Mouse (Mus musculus) heart, embryonic 14.5 days (tissue): ENCODE measurements around the gene Hdac10. TPM values are rescaled to one million over a fixed set of nuclear protein-coding genes. Genes with fewer than 3 reads are reported as not detected.
A peak's percentile ranks its signal among the peaks of the same experiment; 100 is the strongest.

Experiments
- ATAC-seq: fragments of 200-750 bp; cut with Nextera tagmentation; 2 replicates; pipeline ENCODE4 v1.8.0; 2017; ENCODE audit warnings: low read depth, moderate TSS enrichment; ENCODE audit not compliant: insufficient number of reproducible peaks, insufficient read depth, low FRiP score
- H3K27ac ChIP-seq, 2 experiments: fragments of 200-500 bp in 1 of 2; fragments of 300-500 bp in 1 of 2; sonication (generic) in 1 of 2; replicated peaks in 1 of 2; 2 replicates each; pipeline ENCODE4 v1.5.1; 2012 to 2014; ENCODE audit warnings: low read depth in 2 of 2, low read length in 2 of 2, control low read depth in 1 of 2, mild to moderate bottlenecking in 1 of 2, mixed read lengths in 1 of 2; ENCODE audit not compliant: control insufficient read depth in 1 of 2, insufficient read depth in 1 of 2
- H3K27me3 ChIP-seq: fragments of 300-500 bp; sonication (generic); 2 replicates; pipeline ENCODE4 v1.6.1; 2014; ENCODE audit warnings: mild to moderate bottlenecking, low read length, control low read depth; ENCODE audit not compliant: control insufficient read depth, insufficient read depth
- H3K36me3 ChIP-seq: fragments of 300-500 bp; sonication (generic); 2 replicates; pipeline ENCODE4 v1.6.1; 2014; ENCODE audit warnings: mild to moderate bottlenecking, control low read depth, low read length, mixed read lengths; ENCODE audit not compliant: control insufficient read depth, insufficient read depth
- H3K4me1 ChIP-seq, 2 experiments: fragments of 200-500 bp in 1 of 2; fragments of 300-500 bp in 1 of 2; sonication (generic) in 1 of 2; 2 replicates each; pipeline ENCODE4 v1.6.1; 2012 to 2014; ENCODE audit warnings: low read length in 2 of 2, control low read depth in 1 of 2, mixed read lengths in 1 of 2; ENCODE audit not compliant: control insufficient read depth in 2 of 2, insufficient read depth in 2 of 2
- H3K4me2 ChIP-seq: fragments of 300-500 bp; sonication (generic); 2 replicates; pipeline ENCODE4 v1.6.1; 2014; ENCODE audit warnings: mild to moderate bottlenecking, low read length
- H3K4me3 ChIP-seq, 2 experiments: fragments of 200-500 bp in 1 of 2; fragments of 300-500 bp in 1 of 2; sonication (generic) in 1 of 2; 2 replicates each; pipeline ENCODE4 v1.5.1; 2012 to 2014; ENCODE audit warnings: low read length in 2 of 2, mild to moderate bottlenecking in 2 of 2, control low read depth in 1 of 2, low read depth in 1 of 2, moderate library complexity in 1 of 2; ENCODE audit not compliant: control insufficient read depth in 1 of 2, insufficient read depth in 1 of 2
- H3K9ac ChIP-seq: fragments of 300-500 bp; sonication (generic); 2 replicates; pipeline ENCODE4 v1.6.1; 2014; ENCODE audit warnings: mild to moderate bottlenecking, low read length
- H3K9me3 ChIP-seq: fragments of 300-500 bp; sonication (generic); 2 replicates; pipeline ENCODE4 v1.6.1; 2016; ENCODE audit warnings: low read length, control low read depth; ENCODE audit not compliant: control insufficient read depth
- WGBS: fragments of 180-500 bp; shearing (Covaris S2); extraction: QIAGEN DNeasy Blood & Tissue Kit; methylation state at CpG from one replicate; pipeline ENCODE4 v1.1.7; 2014; 5-methylcytosine and 5-hydroxymethylcytosine counted together
- microRNA-seq: library from miRNA; unstranded; fragments of <30 nt; microRNA quantifications from one replicate; pipeline ENCODE4, GENCODE M21; 2016
- polyA plus RNA-seq: library from polyadenylated mRNA; unstranded; fragments of >200 nt; fragmentation: Nextera tagmentation; extraction: Ambion mirVana; gene quantifications from 2 replicates; pipeline ENCODE4 v1.2.1, GENCODE M21; 2014

The Hdac10 gene
- polyA plus RNA-seq, 1 experiment from 2014 or later = 11.0 TPM

- peaks cover 3% of the 10 kb centered on the region; the same call in 1 of the 2 replicates for H3K27me3 ChIP-seq
- H3K4me3 ChIP-seq = peak overlapping the region in 1 of 2 experiments; percentile 92; a peak in 2 of 4 replicates
- peak overlapping the region; percentile 83 for H3K4me2 ChIP-seq
- peaks cover 34 to 51% of the 10 kb centered on the region in 2 experiments for H3K4me1 ChIP-seq
- H3K27ac ChIP-seq = peak overlapping the region; percentile 91 to 96
- 27% methylated on average over 10 of the region's 10 CpGs for WGBS
- ATAC-seq = no peak
- H3K9ac ChIP-seq = peak overlapping the region; percentile 96; the same call in 1 of the 2 replicates
- H3K36me3 ChIP-seq = 0 out of 2 replicates have a peak, but pooled peaks cover 4% of the 10 kb centered on the region
- H3K9me3 ChIP-seq = no peaks in the 10 kb centered on the region
These were observed 54.4 kb downstream of the Hdac10 start for GRCm38 (mm10) chr15:89073993-89074603.

Small RNA genes lying within 50 kb of the gene (microRNA-seq; reads per million reads assigned to microRNA genes)
- not detected for gene Mir7118

Other genes starting within 250 kb of the Hdac10 start
- gene Ttll8, start 174.3 kb downstream of the Hdac10 start, polyA plus RNA-seq = not detected in 2 replicates
- gene Mlc1, start 149.7 kb downstream of the Hdac10 start, polyA plus RNA-seq = not detected in 2 replicates
- 86.2 and 92.8 TPM in 2 replicates for gene Mov10l1, start 145.8 kb downstream of the Hdac10 start, polyA plus RNA-seq
- 2.3 and 2.6 TPM in 2 replicates for gene Panx2, start 69.0 kb downstream of the Hdac10 start, polyA plus RNA-seq
- 51.6 and 51.9 TPM in 2 replicates for gene Trabd, start 53.6 kb downstream of the Hdac10 start, polyA plus RNA-seq
- 14.0 and 16.4 TPM in 2 replicates for gene Selenoo, start 39.6 kb downstream of the Hdac10 start, polyA plus RNA-seq
- gene Tubgcp6, start 5.6 kb downstream of the Hdac10 start, polyA plus RNA-seq = 10.9 and 11.3 TPM in 2 replicates
- gene Mapk12, start 12.0 kb upstream of the Hdac10 start, polyA plus RNA-seq = 21.0 and 23.0 TPM in 2 replicates
- gene Mapk11, start 20.9 kb upstream of the Hdac10 start, polyA plus RNA-seq = 2.5 and 3.2 TPM in 2 replicates
- 87.4 and 99.3 TPM in 2 replicates for gene Plxnb2, start 52.1 kb upstream of the Hdac10 start, polyA plus RNA-seq
- 14.8 and 16.6 TPM in 2 replicates for gene Dennd6b, start 67.8 kb upstream of the Hdac10 start, polyA plus RNA-seq
- 21.9 and 22.9 TPM in 2 replicates for gene Ppp6r2, start 82.9 kb upstream of the Hdac10 start, polyA plus RNA-seq
- gene Sbf1, start 186.6 kb upstream of the Hdac10 start, polyA plus RNA-seq = 38.2 and 45.1 TPM in 2 replicates
- 0.20 and 0.40 TPM in 2 replicates for gene Adm2, start 194.0 kb upstream of the Hdac10 start, polyA plus RNA-seq
- not detected in 2 replicates for gene Miox, start 205.7 kb upstream of the Hdac10 start, polyA plus RNA-seq
- gene Lmf2, start 227.0 kb upstream of the Hdac10 start, polyA plus RNA-seq = 33.5 and 36.2 TPM in 2 replicates
- gene Ncaph2, start 227.0 kb upstream of the Hdac10 start, polyA plus RNA-seq = 95.0 and 97.6 TPM in 2 replicates
- 7.9 and 9.4 TPM in 2 replicates for gene Sco2, start 245.1 kb upstream of the Hdac10 start, polyA plus RNA-seq
- gene Tymp, start 248.3 kb upstream of the Hdac10 start, polyA plus RNA-seq = 1.2 and 1.6 TPM in 2 replicates